Mouse (Mus musculus) T-helper 17 cell (primary cell): ENCODE data around the gene Zc3h12a.

ENCODE experiments used
- in situ Hi-C, 2 experiments: fragments of 300-600 bp; cut with MboI, MseI; formaldehyde crosslinking; loops; 1 replicate in 1 of 2; 2 replicates in 1 of 2; pipeline ENCODE4 v1.15.1; 2025; ENCODE audit warnings: high pct_unique_total_duplicates in 2 of 2

Zc3h12a gene

DNA sequence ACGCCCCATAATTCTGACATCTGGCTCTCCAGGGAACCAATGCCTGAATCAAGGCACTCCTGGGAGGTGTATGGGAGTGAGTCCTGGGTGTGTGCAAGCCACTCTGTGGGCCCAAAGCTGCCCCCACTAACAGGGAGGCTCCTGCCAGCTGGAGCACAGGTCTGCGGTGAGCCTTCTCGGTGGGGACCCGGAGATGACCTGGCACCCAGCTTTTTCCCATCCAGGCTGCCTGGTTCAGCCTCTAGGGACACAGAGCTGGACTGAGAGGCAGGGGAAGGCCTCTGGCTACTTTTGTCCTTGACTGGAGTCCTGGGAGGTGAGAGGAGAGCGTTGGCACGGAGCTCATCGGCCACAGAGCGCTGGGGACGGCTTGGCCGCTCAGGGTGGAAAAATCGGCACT is 7.9 kb downstream of the Zc3h12a start:
- in situ Hi-C loops: loop anchor here in 1 of 2 experiments (10.0 kb wide), 1 partner anchor 1905 kb away; the partner anchor contains the start of gene Sfpq

DNA sequence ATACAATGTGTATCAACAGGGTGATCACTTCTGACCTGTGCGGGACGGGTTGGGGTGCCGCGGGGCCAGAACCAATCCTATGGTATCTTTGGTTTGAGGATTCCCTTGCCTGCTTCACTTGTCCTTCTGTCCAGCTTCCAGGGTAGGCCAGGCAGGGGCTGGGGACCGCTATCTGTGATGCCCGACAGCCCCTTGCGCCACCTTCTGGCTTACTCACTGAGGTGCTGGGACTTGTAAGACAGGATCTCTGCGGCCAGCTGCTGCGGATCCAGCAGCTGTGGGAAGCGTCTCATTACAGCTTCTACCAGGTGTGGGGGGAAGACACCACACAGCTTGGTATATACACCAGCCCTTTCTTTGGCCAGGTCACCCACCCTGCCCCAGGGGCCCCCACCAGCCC is 8.6 kb downstream of the Zc3h12a start:
- in situ Hi-C loops: no loop called here

DNA sequence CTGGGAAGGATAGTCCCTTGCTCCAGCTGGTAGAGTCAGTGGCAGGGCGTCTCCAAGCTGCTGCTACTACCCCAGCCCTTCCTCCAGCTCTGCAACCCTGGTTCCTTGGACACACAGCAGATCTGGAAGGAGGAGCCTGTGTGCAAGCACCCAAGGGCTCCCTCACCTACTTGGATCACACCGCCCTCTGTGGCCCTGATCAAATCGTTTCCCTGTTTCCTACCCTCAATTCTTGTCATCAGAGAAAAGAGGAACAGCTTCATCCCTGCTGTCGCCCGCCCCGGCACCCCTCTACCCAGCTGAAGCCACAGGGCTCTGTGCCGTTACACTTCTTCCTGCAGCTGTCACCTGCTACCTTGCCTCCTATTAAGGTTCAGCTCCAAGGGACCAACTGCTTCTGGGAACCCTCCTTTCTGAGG is 9.7 kb downstream of the Zc3h12a start:
- in situ Hi-C loops: no loop called here

DNA sequence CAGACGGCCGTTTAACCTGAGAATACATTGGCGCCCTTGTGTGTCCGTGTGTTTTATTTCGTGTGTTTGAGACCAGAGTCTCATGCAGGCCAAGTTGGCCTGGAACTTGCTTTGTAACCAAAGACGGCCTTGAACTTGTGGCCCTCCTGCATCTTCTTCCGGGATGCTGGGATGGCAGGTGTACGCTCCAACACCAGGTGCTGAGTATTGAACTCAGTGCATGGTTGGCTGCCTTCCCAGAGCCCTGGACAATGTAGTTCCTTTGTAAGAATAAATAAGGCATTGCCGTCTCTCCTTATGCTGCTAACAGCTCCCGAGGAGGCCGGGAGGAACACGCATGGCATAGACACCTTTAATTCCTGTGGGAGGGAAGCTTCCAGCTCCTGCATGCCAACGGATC is 10.7 kb downstream of the Zc3h12a start:
- in situ Hi-C loops: no loop called here

DNA sequence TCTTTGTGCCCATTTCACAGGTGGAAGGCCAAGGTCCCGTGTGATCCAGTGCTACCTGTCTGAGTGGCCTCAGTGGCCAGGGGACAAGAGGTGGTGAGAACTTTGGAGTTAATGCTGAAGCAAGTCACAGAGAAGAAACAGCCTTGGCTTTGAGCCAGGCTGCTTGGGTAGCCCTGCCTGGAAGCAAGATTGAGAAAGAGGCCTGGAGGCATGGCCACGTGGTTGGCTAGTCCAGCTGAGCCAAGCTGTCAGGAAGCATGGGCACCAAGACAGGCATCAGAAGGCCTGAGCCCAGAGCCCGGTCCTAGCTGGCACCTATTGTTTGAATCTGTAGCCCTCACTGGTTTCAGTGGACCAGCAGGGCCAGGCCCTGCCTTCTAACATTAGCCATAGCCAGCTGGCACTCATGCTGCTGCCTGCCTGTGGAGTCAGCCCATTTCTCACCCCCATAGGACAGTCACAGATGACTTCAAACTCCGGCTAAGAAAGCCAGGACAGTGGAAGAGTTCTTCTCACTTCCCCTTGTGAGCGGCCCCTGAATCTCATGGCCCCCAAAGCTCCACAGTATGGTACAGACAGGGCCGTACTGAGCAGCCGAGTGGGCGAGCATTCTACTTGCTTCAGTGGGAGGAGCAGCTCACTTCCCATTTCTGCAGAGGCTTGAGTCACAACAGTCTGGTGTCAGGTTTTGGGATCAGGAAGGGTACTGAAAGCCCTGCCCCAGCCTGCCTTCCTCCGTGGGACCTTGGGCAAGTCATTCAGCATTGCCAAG is 11.4 kb downstream of the Zc3h12a start:
- in situ Hi-C loops: no loop called here

DNA sequence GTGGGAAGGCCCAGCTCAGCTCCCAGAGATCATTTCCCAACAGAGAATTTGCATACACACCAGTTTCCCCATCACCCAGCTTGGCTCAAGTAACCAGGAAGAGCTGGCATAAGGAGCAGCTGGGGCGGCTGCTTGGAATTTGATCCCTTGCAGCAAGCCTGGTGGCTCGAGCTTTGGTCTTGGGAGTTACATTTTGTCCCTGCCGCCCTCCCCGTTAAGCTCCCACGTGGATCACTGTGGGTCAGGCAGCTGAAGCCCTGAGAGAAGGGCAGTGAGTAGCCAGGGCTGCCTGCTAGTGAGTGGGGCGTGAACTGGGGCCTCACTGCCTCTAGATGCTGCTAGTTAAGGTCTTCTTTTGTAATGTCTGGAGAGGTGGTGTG is 11.9 kb downstream of the Zc3h12a start:
- in situ Hi-C loops: no loop called here

DNA sequence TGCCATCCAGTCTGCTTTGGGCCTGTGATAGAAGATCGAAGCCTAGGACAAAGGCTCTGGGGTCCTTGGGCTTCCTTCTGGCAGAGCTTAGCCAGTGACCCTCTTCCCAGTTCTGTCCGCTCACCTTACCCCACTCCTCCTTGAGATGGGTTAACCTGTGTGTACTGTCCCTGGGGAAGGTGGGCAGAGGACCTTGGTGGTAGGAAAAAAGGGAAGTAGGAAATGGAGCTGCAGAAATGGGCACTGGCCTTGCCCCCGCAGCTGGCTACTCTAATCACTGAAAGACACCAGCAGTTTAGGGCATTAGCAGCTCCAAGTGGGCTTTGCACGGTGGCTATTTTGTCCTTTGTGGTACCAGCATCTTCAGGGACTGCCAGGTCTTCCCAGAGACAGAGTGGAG is 12.6 kb downstream of the Zc3h12a start:
- in situ Hi-C loops: no loop called here

DNA sequence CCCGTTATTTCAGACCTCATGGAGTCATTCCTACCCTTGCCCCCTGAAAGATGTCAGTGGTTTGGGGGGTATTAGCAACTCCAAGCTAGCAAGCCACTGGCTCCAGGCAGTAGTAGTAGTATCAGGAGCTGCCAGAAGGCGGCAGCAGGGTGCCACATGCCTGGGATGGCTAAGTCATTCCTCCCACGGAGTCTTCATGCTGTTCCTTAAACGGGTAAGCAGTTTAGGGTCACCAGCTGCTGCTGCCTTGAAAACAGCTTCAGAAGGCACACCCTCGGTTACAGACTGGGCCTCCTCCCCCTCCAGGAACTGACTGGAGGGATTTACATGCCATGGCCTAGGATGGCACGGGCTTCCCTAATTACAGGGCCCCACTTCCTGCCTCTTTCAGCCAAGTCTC is 13.0 kb downstream of the Zc3h12a start:
- in situ Hi-C loops: no loop called here

DNA sequence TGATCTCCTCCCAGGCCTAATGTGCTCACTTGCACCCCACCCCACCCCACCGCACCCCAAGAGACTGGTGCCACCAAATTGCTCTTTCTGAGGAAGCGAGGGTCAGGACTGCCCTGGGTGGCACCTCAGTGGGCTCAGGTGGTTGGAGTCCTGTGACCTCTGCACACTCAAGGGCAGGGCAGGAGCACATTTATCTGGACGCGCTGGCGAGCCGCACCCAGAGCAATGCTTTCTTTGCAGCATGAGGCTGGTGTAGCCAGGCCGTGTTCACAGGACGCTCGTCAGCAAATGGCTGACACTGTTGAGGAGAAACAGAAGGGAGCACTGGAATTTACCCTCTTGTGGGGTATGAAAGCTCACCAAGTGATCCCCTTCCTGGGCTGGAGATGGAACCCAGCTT is 22.3 kb downstream of the Zc3h12a start:
- in situ Hi-C loops: no loop called here

DNA sequence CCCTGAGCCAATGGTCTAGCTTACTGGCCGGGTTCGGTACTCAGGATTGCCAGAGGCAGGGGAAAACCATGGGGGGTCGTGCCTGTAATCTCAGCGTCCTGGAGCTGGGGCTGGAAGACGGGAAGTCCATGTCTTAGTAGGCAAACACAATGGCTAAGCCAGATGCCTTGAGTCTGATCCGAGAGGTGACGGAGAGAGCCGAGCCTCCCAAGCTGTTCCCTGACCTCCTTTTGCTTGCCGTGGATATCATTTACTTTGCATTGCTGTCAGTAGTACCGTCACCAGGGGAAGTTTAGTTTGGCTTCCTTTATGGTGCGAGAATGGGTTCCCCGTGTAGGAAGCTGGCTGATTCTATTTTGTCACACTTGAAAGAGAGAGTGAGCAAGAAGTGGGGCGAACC is 26.3 kb downstream of the Zc3h12a start:
- in situ Hi-C loops: no loop called here

DNA sequence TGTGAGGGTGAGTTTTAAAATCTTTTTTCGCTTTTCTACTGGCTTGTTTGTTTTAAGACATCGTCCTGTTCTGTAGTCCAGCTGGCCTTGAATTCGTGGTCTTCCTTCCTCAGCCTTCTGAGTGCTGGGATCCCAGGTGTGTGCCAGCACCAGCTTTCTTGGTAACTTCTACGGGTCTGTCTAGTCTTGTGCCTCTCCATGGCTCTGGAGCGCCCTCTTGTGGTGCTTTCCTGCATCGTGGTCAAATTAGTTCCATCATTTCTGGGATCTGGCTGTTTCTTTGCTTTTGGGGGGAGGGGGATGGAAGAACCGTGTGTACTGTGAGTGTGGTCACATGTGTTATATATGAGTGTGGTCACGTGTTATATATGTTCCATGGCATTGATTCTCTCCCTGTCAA is 28.2 kb downstream of the Zc3h12a start:
- in situ Hi-C loops: loop anchor here (5.0 kb wide), 1 partner anchor 157 kb away; no protein-coding TSS in a partner anchor

DNA sequence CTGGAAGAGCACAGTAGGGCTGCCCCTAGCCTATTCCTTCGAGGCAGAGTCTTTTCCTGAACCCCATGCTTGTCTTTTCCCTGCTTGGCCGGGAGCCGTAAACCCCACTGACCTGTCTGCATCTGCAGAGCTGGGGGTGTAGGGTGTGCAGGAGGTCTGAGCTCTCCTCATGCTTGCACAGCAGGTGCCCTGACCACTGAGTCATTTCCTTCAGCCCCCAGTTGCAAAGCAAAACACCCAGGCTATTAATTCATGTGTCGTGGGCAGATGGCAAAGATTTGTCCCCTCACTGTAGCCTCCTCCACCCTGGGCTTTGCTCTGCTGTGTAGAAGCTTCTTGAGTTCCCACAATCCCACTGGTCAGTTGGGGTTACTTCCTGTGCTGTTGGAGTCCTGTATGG is 30.2 kb downstream of the Zc3h12a start:
- in situ Hi-C loops: loop anchor here (5.0 kb wide), 1 partner anchor 155 kb away; no protein-coding TSS in a partner anchor

DNA sequence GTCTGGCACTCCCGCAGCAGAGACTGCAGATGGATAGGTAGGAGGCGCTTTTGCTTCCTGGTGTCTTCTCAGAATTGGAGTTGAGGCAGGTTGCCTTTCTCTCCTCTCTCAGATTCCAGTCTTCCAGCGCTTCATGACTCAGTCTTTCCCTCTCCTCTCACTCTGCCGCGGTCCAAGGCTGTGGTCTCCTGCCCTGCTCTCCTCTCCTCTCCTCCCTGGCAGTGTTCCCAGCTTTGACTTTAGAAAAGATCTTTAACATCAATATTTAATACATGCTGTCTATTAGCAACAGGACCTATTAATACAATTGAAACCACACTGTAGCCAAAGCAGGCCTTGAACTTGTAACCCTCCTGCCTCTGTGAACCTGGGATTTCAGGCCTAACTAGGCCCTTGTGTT is 31.6 kb downstream of the Zc3h12a start:
- in situ Hi-C loops: loop anchor here (5.0 kb wide), 1 partner anchor 154 kb away; no protein-coding TSS in a partner anchor

DNA sequence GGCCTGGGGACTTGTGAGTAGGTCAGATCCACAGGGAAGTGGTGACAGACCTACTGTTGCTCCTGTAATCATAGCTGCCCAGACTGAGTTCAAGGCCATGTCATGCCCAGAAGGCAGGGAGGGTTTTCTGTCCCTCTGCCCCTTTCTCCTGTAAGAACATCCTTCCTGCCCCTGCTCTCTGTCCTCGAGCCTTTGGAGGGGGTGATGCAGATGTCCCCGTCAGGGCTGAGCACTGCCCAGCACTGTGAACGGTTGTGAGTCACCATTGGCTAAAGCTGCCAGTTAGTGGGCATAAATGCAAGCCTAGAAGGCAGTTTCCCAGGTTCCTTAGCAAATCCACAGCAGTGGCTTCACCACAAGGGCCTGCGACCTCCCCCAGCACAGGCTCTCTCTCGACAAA is 34.6 kb downstream of the Zc3h12a start:
- in situ Hi-C loops: no loop called here

DNA sequence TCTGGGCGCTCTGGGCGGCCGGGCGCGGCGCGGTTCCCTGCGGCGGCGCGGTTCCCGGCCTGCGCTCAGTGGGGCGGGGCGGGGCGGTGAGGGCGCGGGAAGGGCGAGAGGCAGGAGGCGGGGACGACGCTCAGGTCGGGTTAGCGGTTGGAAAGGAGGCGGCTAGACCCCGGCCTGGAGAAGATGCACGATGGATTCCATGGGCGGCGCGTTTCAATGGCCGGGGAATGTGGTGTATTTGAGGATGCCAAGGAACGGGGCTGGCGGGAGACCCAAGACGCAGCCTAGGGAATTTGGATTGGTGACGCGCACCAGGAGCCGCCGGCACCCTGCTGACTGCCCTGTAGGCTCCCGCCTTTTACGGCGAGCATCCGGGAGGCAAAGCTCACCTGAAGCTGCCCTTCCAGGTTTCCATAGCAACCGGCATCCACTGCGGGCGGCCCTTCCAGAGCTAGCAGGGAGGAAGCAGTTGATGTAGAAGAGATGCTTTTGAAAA is 42.2 kb downstream of the Zc3h12a start:
- in situ Hi-C loops: no loop called here

DNA sequence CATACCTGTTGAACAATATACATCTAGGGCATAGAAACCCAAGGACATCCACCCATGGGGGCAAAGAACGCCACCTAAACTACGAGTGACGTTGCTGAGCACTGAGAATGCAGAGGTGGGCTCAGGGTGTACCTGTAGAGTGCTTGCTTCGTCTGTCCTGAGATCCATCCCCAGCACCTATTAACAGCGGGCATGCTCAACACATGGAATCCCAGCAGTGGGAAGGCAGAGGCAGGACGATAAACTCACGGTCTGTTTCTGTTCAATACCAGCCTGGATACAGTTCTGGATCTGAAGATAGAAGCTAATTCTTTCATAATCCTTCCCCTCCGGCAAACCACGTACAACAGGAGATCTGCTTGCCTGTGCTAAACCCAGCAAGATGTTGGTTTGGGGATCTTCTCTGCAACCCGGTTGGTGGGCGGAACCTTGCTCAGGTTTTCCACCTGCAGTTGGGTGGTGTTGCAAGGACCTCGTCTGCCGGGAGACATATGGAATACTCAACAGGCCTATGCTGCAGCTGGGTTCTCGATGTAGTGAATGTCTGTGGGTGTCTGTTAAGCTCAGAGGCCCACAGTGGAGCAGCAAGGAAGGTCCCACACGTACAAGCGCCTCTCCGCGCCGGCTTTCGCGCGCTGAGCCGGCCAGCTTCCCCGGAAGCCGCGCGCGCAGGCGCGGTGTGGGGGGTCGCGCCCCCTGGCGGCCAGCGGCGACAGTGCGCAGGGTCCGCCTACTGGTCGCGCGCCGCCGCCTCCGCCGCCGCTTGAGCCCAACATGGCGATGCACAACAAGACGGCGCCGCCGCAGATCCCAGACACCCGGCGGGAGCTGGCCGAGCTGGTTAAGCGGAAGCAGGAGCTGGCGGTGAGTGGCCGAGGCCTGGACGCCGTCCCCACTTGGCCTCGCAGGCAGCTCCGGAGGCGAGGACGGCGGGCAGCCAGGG is 43.0 kb downstream of the Zc3h12a start, which contains the start of gene Meaf6:
Meaf6 (plus strand) TSS at position 732 of the 943 bp plus-strand sequence.
- in situ Hi-C loops: no loop called here

DNA sequence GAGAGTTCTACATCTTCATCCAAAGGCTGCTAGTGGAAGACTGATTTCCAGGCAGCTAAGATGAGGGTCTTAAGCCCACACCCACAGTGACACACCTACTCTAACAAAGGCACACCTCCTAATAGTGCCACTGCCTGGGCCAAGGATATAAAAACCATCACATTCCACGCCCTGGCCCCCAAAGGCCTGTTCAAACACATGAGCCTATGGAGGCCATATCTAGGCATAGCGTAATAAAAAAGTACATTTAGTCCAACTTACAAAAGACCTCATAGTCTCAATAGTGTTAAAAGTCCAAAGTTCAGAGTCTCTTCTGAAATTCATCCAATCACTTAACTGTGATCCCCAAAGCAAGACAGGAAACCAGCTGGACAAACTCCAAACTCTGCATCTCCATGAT is 48.9 kb downstream of the Zc3h12a start:
- in situ Hi-C loops: no loop called here

DNA sequence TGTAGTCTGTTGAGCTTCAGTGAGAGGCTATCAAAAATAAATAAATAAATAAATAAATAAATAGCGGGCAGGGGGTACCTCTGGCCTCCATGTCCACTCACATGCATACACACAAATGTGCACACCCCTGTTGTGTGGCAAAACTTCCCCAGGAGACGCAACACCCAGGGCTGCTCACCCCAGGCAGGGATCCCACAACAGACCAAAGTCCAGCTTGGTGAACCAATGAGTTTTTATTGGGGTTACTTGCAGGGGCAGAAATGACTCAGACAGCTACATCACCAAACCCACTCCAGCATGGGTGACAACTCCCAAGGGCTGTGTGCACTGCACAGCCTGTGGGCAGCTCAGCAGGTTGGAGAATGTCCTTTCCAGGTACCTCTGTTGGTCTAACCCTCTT is 49.9 kb downstream of the Zc3h12a start:
- in situ Hi-C loops: no loop called here
